Mouse (Mus musculus): ENCODE data around the gene Krtap9-5. TPM values are rescaled to one million over a fixed set of nuclear protein-coding genes. Genes with fewer than 3 reads are reported as not detected.

Krtap9-5 gene
- polyA plus RNA-seq (2014; fragmentation: Illumina TruSeq; extraction: RNeasy Lipid Tissue Mini Kit (QIAGEN cat#74804); ENCODE audit: low read depth, low replicate concordance) = not detected

DNA sequence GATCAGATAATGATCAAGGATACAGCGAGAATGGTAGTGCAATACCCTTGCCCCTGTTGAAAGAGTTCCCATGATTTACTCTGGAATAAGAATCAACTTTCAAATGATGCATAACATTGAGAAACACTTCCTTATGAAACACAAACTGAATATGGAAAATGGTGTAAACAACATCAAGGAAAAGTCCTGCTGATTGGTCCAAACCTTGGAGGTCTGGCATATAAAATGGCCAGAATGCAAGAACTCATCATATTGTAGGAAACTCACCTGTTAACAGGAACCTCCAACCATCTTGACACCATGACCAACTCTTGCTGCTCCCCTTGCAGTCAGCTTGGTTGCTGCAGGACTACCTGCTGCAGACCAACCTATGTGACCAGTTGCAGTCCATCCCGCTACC lies at the start of gene Krtap9-5:
Krtap9-5 (plus strand) TSS at position 301 of the 400 bp plus-strand sequence.

GRCm38 (mm10) chr11:99907620-99908019 lies 40.7 kb upstream of the Krtap9-5 start, which contains the start of gene Krtap31-1:
Gene Krtap31-1, plus strand, starts transcription at chr11:99907920.

GRCm38 (mm10) chr11:99914451-99914850 lies 33.8 kb upstream of the Krtap9-5 start, which contains the start of gene Gm11565:
Gene Gm11565, plus strand, starts transcription at chr11:99914751.

DNA sequence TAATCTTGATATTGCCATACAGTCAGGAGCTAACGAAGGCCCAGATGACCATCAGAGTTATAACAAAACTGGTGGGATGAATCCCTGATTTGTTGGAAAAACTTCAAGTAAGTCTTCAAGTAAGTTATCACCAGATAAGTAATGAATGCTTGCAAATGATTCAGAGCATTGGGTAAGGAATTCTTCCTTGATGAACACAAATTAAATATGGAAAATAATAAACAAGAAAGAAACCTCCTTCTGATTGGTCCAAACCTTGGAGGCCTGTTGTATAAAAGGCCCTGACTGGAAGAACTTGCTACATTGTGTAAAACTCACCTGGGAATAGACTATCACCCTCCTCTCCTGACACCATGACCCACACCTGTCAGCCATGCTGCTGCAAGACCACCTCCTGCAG lies 12.3 kb upstream of the Krtap9-5 start, which contains the start of gene Krtap31-2:
Krtap31-2 (plus strand) TSS at position 301 of the 400 bp plus-strand sequence.

DNA sequence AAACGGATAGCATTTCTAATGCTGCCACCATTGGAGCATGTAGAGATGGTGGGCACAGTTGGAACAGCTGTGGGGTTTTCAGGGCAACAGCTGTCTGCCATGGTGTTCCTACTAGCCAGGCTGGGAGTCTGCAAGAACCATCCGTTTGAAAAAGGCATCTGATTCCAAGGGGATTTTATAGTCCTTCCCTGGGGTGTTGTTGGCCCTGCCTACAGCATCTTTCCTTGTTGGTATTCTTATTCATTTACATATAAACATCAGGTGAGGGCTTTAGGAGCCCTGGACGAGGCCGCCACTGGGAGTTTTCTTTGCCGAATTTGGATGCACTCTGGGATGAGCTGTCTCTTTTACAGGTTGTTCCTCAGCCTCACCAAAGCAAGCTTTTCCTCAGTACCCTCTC lies 30.7 kb downstream of the Krtap9-5 start, which contains the start of gene Krtap29-1:
Krtap29-1 (minus strand) TSS at position 101 of the 400 bp plus-strand sequence.

DNA sequence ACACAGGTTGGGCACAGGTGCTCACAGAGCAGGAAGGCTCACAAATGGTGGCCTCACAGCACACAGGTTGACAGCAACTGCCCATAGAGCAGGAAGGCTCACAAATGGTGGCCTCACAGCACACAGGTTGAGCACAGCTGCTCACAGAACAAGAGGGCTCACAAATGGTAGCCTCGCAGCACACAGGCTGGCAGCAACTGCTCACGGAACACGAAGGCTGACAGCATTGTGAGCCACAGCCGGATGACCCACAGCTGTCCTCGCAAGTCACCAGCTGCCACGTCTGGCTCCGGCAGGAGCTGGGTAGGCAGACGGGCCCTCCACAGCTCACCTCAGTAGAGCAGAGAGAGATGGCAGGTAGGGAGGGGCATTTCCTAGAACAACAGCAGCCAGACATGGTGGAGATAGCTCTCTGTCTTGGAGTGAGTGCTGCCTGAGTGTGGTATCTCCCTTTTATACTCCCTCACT lies 37.9 kb downstream of the Krtap9-5 start, which contains the start of gene Krtap16-1:
Krtap16-1 (minus strand) TSS at position 418 of the 468 bp plus-strand sequence.

GRCm38 (mm10) chr11:99993620-99994383 lies 45.5 kb downstream of the Krtap9-5 start, which contains the start of gene Krtap17-1:
Gene Krtap17-1, minus strand, starts transcription at chr11:99993994.

Other genes starting within 250 kb of the Krtap9-5 start
- not detected for gene Gm14180, start 214.2 kb upstream of the Krtap9-5 start, polyA plus RNA-seq (2014; fragmentation: Illumina TruSeq; extraction: RNeasy Lipid Tissue Mini Kit (QIAGEN cat#74804); ENCODE audit: low read depth, low replicate concordance)
- gene Gm11595, start 175.6 kb upstream of the Krtap9-5 start, polyA plus RNA-seq (2014; fragmentation: Illumina TruSeq; extraction: RNeasy Lipid Tissue Mini Kit (QIAGEN cat#74804); ENCODE audit: low read depth, low replicate concordance) = not detected
- gene Krtap4-8, start 167.8 kb upstream of the Krtap9-5 start, polyA plus RNA-seq (2014; fragmentation: Illumina TruSeq; extraction: RNeasy Lipid Tissue Mini Kit (QIAGEN cat#74804); ENCODE audit: low read depth, low replicate concordance) = not detected
- gene Krtap4-9, start 163.3 kb upstream of the Krtap9-5 start, polyA plus RNA-seq (2014; fragmentation: Illumina TruSeq; extraction: RNeasy Lipid Tissue Mini Kit (QIAGEN cat#74804); ENCODE audit: low read depth, low replicate concordance) = not detected
- gene Gm11596, start 155.0 kb upstream of the Krtap9-5 start, polyA plus RNA-seq (2014; fragmentation: Illumina TruSeq; extraction: RNeasy Lipid Tissue Mini Kit (QIAGEN cat#74804); ENCODE audit: low read depth, low replicate concordance) = not detected
- not detected for gene Gm11569, start 149.5 kb upstream of the Krtap9-5 start, polyA plus RNA-seq (2014; fragmentation: Illumina TruSeq; extraction: RNeasy Lipid Tissue Mini Kit (QIAGEN cat#74804); ENCODE audit: low read depth, low replicate concordance)
- gene Gm11554, start 144.0 kb upstream of the Krtap9-5 start, polyA plus RNA-seq (2014; fragmentation: Illumina TruSeq; extraction: RNeasy Lipid Tissue Mini Kit (QIAGEN cat#74804); ENCODE audit: low read depth, low replicate concordance) = not detected
- not detected for gene Krtap4-13, start 138.6 kb upstream of the Krtap9-5 start, polyA plus RNA-seq (2014; fragmentation: Illumina TruSeq; extraction: RNeasy Lipid Tissue Mini Kit (QIAGEN cat#74804); ENCODE audit: low read depth, low replicate concordance)
- gene Gm11564, start 132.8 kb upstream of the Krtap9-5 start, polyA plus RNA-seq (2014; fragmentation: Illumina TruSeq; extraction: RNeasy Lipid Tissue Mini Kit (QIAGEN cat#74804); ENCODE audit: low read depth, low replicate concordance) = not detected
- gene 2300003K06Rik, start 110.4 kb upstream of the Krtap9-5 start, polyA plus RNA-seq (2014; fragmentation: Illumina TruSeq; extraction: RNeasy Lipid Tissue Mini Kit (QIAGEN cat#74804); ENCODE audit: low read depth, low replicate concordance) = not detected
- not detected for gene Krtap4-16, start 96.9 kb upstream of the Krtap9-5 start, polyA plus RNA-seq (2014; fragmentation: Illumina TruSeq; extraction: RNeasy Lipid Tissue Mini Kit (QIAGEN cat#74804); ENCODE audit: low read depth, low replicate concordance)
- gene Gm11568, start 90.6 kb upstream of the Krtap9-5 start, polyA plus RNA-seq (2014; fragmentation: Illumina TruSeq; extraction: RNeasy Lipid Tissue Mini Kit (QIAGEN cat#74804); ENCODE audit: low read depth, low replicate concordance) = not detected
- gene Gm11559, start 84.0 kb upstream of the Krtap9-5 start, polyA plus RNA-seq (2014; fragmentation: Illumina TruSeq; extraction: RNeasy Lipid Tissue Mini Kit (QIAGEN cat#74804); ENCODE audit: low read depth, low replicate concordance) = not detected
- not detected for gene Krtap9-1, start 75.1 kb upstream of the Krtap9-5 start, polyA plus RNA-seq (2014; fragmentation: Illumina TruSeq; extraction: RNeasy Lipid Tissue Mini Kit (QIAGEN cat#74804); ENCODE audit: low read depth, low replicate concordance)
- gene Gm11567, start 69.3 kb upstream of the Krtap9-5 start, polyA plus RNA-seq (2014; fragmentation: Illumina TruSeq; extraction: RNeasy Lipid Tissue Mini Kit (QIAGEN cat#74804); ENCODE audit: low read depth, low replicate concordance) = not detected
- gene Krtap31-1, start 40.6 kb upstream of the Krtap9-5 start, polyA plus RNA-seq (2014; fragmentation: Illumina TruSeq; extraction: RNeasy Lipid Tissue Mini Kit (QIAGEN cat#74804); ENCODE audit: low read depth, low replicate concordance) = not detected
- not detected for gene Gm11565, start 33.7 kb upstream of the Krtap9-5 start, polyA plus RNA-seq (2014; fragmentation: Illumina TruSeq; extraction: RNeasy Lipid Tissue Mini Kit (QIAGEN cat#74804); ENCODE audit: low read depth, low replicate concordance)
- not detected for gene Krtap31-2, start 12.2 kb upstream of the Krtap9-5 start, polyA plus RNA-seq (2014; fragmentation: Illumina TruSeq; extraction: RNeasy Lipid Tissue Mini Kit (QIAGEN cat#74804); ENCODE audit: low read depth, low replicate concordance)
- not detected for gene Krtap29-1, start 30.6 kb downstream of the Krtap9-5 start, polyA plus RNA-seq (2014; fragmentation: Illumina TruSeq; extraction: RNeasy Lipid Tissue Mini Kit (QIAGEN cat#74804); ENCODE audit: low read depth, low replicate concordance)
- not detected for gene Krtap16-1, start 38.1 kb downstream of the Krtap9-5 start, polyA plus RNA-seq (2014; fragmentation: Illumina TruSeq; extraction: RNeasy Lipid Tissue Mini Kit (QIAGEN cat#74804); ENCODE audit: low read depth, low replicate concordance)
- not detected for gene Krtap17-1, start 45.5 kb downstream of the Krtap9-5 start, polyA plus RNA-seq (2014; fragmentation: Illumina TruSeq; extraction: RNeasy Lipid Tissue Mini Kit (QIAGEN cat#74804); ENCODE audit: low read depth, low replicate concordance)
- gene Krt33a, start 67.7 kb downstream of the Krtap9-5 start, polyA plus RNA-seq (2014; fragmentation: Illumina TruSeq; extraction: RNeasy Lipid Tissue Mini Kit (QIAGEN cat#74804); ENCODE audit: low read depth, low replicate concordance) = not detected
- not detected for gene Krt33b, start 81.4 kb downstream of the Krtap9-5 start, polyA plus RNA-seq (2014; fragmentation: Illumina TruSeq; extraction: RNeasy Lipid Tissue Mini Kit (QIAGEN cat#74804); ENCODE audit: low read depth, low replicate concordance)
- gene Krt34, start 93.1 kb downstream of the Krtap9-5 start, polyA plus RNA-seq (2014; fragmentation: Illumina TruSeq; extraction: RNeasy Lipid Tissue Mini Kit (QIAGEN cat#74804); ENCODE audit: low read depth, low replicate concordance) = not detected
- not detected for gene Krt31, start 102.1 kb downstream of the Krtap9-5 start, polyA plus RNA-seq (2014; fragmentation: Illumina TruSeq; extraction: RNeasy Lipid Tissue Mini Kit (QIAGEN cat#74804); ENCODE audit: low read depth, low replicate concordance)
- gene Krt32, start 139.8 kb downstream of the Krtap9-5 start, polyA plus RNA-seq (2014; fragmentation: Illumina TruSeq; extraction: RNeasy Lipid Tissue Mini Kit (QIAGEN cat#74804); ENCODE audit: low read depth, low replicate concordance) = not detected
- gene Krt35, start 147.8 kb downstream of the Krtap9-5 start, polyA plus RNA-seq (2014; fragmentation: Illumina TruSeq; extraction: RNeasy Lipid Tissue Mini Kit (QIAGEN cat#74804); ENCODE audit: low read depth, low replicate concordance) = not detected
- not detected for gene Krt36, start 157.2 kb downstream of the Krtap9-5 start, polyA plus RNA-seq (2014; fragmentation: Illumina TruSeq; extraction: RNeasy Lipid Tissue Mini Kit (QIAGEN cat#74804); ENCODE audit: low read depth, low replicate concordance)
- gene Krt13, start 173.1 kb downstream of the Krtap9-5 start, polyA plus RNA-seq (2014; fragmentation: Illumina TruSeq; extraction: RNeasy Lipid Tissue Mini Kit (QIAGEN cat#74804); ENCODE audit: low read depth, low replicate concordance) = not detected
- not detected for gene Krt15, start 187.5 kb downstream of the Krtap9-5 start, polyA plus RNA-seq (2014; fragmentation: Illumina TruSeq; extraction: RNeasy Lipid Tissue Mini Kit (QIAGEN cat#74804); ENCODE audit: low read depth, low replicate concordance)
- gene Krt19, start 200.2 kb downstream of the Krtap9-5 start, polyA plus RNA-seq (2014; fragmentation: Illumina TruSeq; extraction: RNeasy Lipid Tissue Mini Kit (QIAGEN cat#74804); ENCODE audit: low read depth, low replicate concordance) = not detected
- gene Krt9, start 244.8 kb downstream of the Krtap9-5 start, polyA plus RNA-seq (2014; fragmentation: Illumina TruSeq; extraction: RNeasy Lipid Tissue Mini Kit (QIAGEN cat#74804); ENCODE audit: low read depth, low replicate concordance) = not detected

All from kidney, adult 10 weeks (tissue).